Comparison of ENCODE assay signal across 8 mouse cellular contexts in genomic region chr13:94975828-94976218, GRCm38 (mm10). TPM values are rescaled to one million over a fixed set of nuclear protein-coding genes. Genes with fewer than 3 reads are reported as not detected.
DNase-seq lines count a peak whose midpoint lies in the region; ATAC-seq and TF ChIP-seq lines count a peak whose summit lies in the region.

No protein-coding gene starts in this region.

- H3K9ac ChIP-seq in forebrain, embryonic 15.5 days (replicated peaks): peak overlapping the region; percentile 93
- 0 out of 2 replicates have a peak overlapping the region, but pooled peaks have one; percentile 40 for H3K9ac ChIP-seq in liver, embryonic 14.5 days (replicated peaks)

- peak overlapping the region; percentile 98 for H3K27ac ChIP-seq in gastrocnemius, adult 2 months
- H3K27ac ChIP-seq in forebrain, embryonic 15.5 days (replicated peaks): peak overlapping the region; percentile 97
- no peak overlapping the region for H3K27ac ChIP-seq in liver, embryonic 14.5 days

- TF ChIP-seq CTCF in gastrocnemius, adult 2 months (IDR thresholded peaks at IDR 0.05): no peak
- no peak; the same call in 1 of the 2 replicates for TF ChIP-seq CTCF in E14TG2a.4 (conservative IDR thresholded peaks at IDR 0.05; ENCODE audit: low read length)
- no peak for TF ChIP-seq CTCF in liver, embryonic 14.5 days (IDR thresholded peaks at IDR 0.05; ENCODE audit: low read depth)

- peak overlapping the region; percentile 50 for H3K4me2 ChIP-seq in forebrain, embryonic 15.5 days (replicated peaks)
- H3K4me2 ChIP-seq in liver, embryonic 14.5 days (ENCODE audit: low read depth): peak overlapping the region; percentile 71

- H3K27me3 ChIP-seq in E14TG2a.4 (ENCODE audit: insufficient read depth, low read length): peaks cover 11% of the 10 kb centered on the region
- no peaks in the 10 kb centered on the region for H3K27me3 ChIP-seq in forebrain, embryonic 15.5 days
- no peaks in the 10 kb centered on the region for H3K27me3 ChIP-seq in liver, embryonic 14.5 days (ENCODE audit: control insufficient read depth, insufficient read depth, low read length)

- 0 out of 2 replicates have a peak, but pooled peaks have one; percentile 11 for ATAC-seq in forebrain, embryonic 15.5 days (replicated peaks)
- ATAC-seq in liver, embryonic 14.5 days (ENCODE audit: insufficient read depth): no peak

- peaks cover 15% of the 10 kb centered on the region; the same call in 1 of the 2 replicates for H3K4me1 ChIP-seq in E14TG2a.4 (replicated peaks; ENCODE audit: low read depth, low read length)
- peaks cover 17% of the 10 kb centered on the region for H3K4me1 ChIP-seq in forebrain, embryonic 15.5 days
- peaks cover 0 to 5% of the 10 kb centered on the region in 2 experiments; a peak in 2 of 4 replicates for H3K4me1 ChIP-seq in liver, embryonic 14.5 days (replicated peaks; ENCODE audit: control insufficient read depth in 2 of 2, insufficient read depth in 2 of 2, low read length in 1 of 2)

- intact Hi-C loops in gastrocnemius, adult 2 months (cut with DNase I): no loop called here

- peak overlapping the region; percentile 88 for H3K4me3 ChIP-seq in gastrocnemius, adult 2 months
- H3K4me3 ChIP-seq in E14TG2a.4 (replicated peaks; ENCODE audit: low read length): peak overlapping the region; percentile 82
- peak overlapping the region; percentile 79 for H3K4me3 ChIP-seq in forebrain, embryonic 15.5 days
- peak overlapping the region; percentile 60 to 83 for H3K4me3 ChIP-seq in liver, embryonic 14.5 days (ENCODE audit: insufficient read depth in 1 of 2, low read depth in 2 of 2, low read length in 2 of 2)

- 17% methylated on average over 9 of the region's 9 CpGs for WGBS in forebrain, embryonic 15.5 days
- 21% methylated on average over 9 of the region's 9 CpGs for WGBS in liver, embryonic 14.5 days (ENCODE audit: insufficient replicate concordance)

- no peak for TF ChIP-seq EP300 in liver, embryonic 14.5 days (IDR thresholded peaks at IDR 0.05; ENCODE audit: low read depth)

- no peaks in the 10 kb centered on the region for H3K9me3 ChIP-seq in E14TG2a.4 (ENCODE audit: low read length)
- no peaks in the 10 kb centered on the region for H3K9me3 ChIP-seq in forebrain, embryonic 15.5 days
- no peaks in the 10 kb centered on the region for H3K9me3 ChIP-seq in liver, embryonic 14.5 days (ENCODE audit: control insufficient read depth, low read length)

- no peaks in the 10 kb centered on the region for H3K36me3 ChIP-seq in E14TG2a.4 (ENCODE audit: insufficient read depth, low read length)
- no peaks in the 10 kb centered on the region for H3K36me3 ChIP-seq in forebrain, embryonic 15.5 days
- H3K36me3 ChIP-seq in liver, embryonic 14.5 days (replicated peaks; ENCODE audit: control insufficient read depth, insufficient read depth, low read depth): no peaks in the 10 kb centered on the region

- DNase-seq in gastrocnemius, adult 2 months: no peak
- no peak for DNase-seq in gastrocnemius, postnatal 4 days (ENCODE audit: low spot score in 2 of 2)
- peak in 1 of 3 experiments; percentile 4 for DNase-seq in liver, embryonic 14.5 days (ENCODE audit: low read depth in 3 of 3, low spot score in 3 of 3)
- DNase-seq in ovary, postnatal 10 days (ENCODE audit: low spot score): no peak
- no peak for DNase-seq in ovary, adult 18-20 months (ENCODE audit: low spot score)
- no peak for DNase-seq in left cerebral cortex, adult 8-10 months (ENCODE audit: low spot score in 2 of 2)

RNA-seq across cellular contexts. Expression of gene Wdr41, which starts 0.3 kb away (rescaled TPM):
- total RNA-seq in gastrocnemius, adult 2 months (2021): 10 to 100 TPM; 15.6 to 16.1 TPM
- total RNA-seq in gastrocnemius, postnatal 4 days (2021): 10 to 100 TPM; 16.2 to 16.3 TPM
- polyA plus RNA-seq in forebrain, embryonic 15.5 days (2015; fragmentation: Nextera tagmentation; extraction: Ambion mirVana): 24.8 and 27.5 TPM in 2 replicates
- 2.9 and 3.9 TPM in 2 replicates for polyA plus RNA-seq in liver, embryonic 14.5 days (2012; rRNA removed)
- 5.1 and 5.3 TPM in 2 replicates for polyA plus RNA-seq in liver, embryonic 14.5 days (2014; fragmentation: Nextera tagmentation; extraction: Ambion mirVana)
- total RNA-seq in left cerebral cortex, adult 8-10 months (2022): 10 to 100 TPM; 17.5 to 22.8 (median 21.4) TPM
